Mouse (Mus musculus): ENCODE data around the gene Fbxo46. TPM values are rescaled to one million over a fixed set of nuclear protein-coding genes. Genes with fewer than 3 reads are reported as not detected.
A peak's percentile ranks its signal among the peaks of the same experiment; 100 is the strongest.

Fbxo46 gene
- polyA plus RNA-seq, 1 experiment = 1.7 TPM

- no peak overlapping the region for H3K4me3 ChIP-seq (ENCODE audit: insufficient read depth, low read depth, low read length)
- no peak overlapping the region for H3K27ac ChIP-seq (replicated peaks; ENCODE audit: low read depth, low read length)
- H3K4me1 ChIP-seq (ENCODE audit: control insufficient read depth, insufficient read depth, insufficient read length, low read length) = no peaks in the 10 kb centered on the region
These were observed 43.3 kb downstream of the Fbxo46 start for GRCm38 (mm10) chr7:19162928-19163327.

DNA sequence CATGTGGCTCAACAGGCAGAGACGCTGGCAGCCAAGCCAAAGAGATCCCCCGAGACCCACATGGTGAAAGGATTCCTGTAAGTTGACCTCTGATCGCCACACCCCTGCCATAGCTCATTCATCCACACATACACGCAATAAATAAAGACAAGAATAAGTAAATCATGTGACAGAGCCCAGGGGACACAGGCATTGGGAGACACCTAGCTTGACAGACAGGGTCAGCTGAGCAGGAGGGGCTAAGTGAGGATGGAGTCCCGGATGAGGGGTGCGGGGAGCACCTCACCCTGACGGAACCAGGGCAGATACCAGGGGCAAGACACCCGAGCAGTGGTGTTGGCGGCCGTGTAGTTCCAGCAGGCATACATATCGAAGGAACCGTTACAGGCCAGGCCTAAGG lies 44.1 kb downstream of the Fbxo46 start:
- no peaks in the 10 kb centered on the region for H3K4me1 ChIP-seq (ENCODE audit: control insufficient read depth, insufficient read depth, insufficient read length, low read length)
- no peak overlapping the region for H3K27ac ChIP-seq (replicated peaks; ENCODE audit: low read depth, low read length)
- H3K4me3 ChIP-seq (ENCODE audit: insufficient read depth, low read depth, low read length) = no peak overlapping the region

- no peaks in the 10 kb centered on the region for H3K4me1 ChIP-seq (ENCODE audit: control insufficient read depth, insufficient read depth, insufficient read length, low read length)
- no peak overlapping the region for H3K4me3 ChIP-seq (ENCODE audit: insufficient read depth, low read depth, low read length)
- no peak overlapping the region for H3K27ac ChIP-seq (replicated peaks; ENCODE audit: low read depth, low read length)
These were observed 44.5 kb downstream of the Fbxo46 start for GRCm38 (mm10) chr7:19164189-19164588.

- Histone ChIP-seq H3K4me3 (ENCODE audit: insufficient read depth, low read depth, low read length) (no peak overlapping the region), H3K4me1 (ENCODE audit: control insufficient read depth, insufficient read depth, insufficient read length, low read length) (no peaks in the 10 kb centered on the region), H3K27ac (replicated peaks; ENCODE audit: low read depth, low read length) (no peak overlapping the region)
These were observed 45.3 kb downstream of the Fbxo46 start for GRCm38 (mm10) chr7:19164978-19165377.

GRCm38 (mm10) chr7:19165656-19166423 lies 46.2 kb downstream of the Fbxo46 start, which contains the start of gene Gipr:
TSS of gene Gipr (minus strand) at chr7:19166127.
- Histone ChIP-seq H3K4me3 (ENCODE audit: insufficient read depth, low read depth, low read length) (no peak within 1 kb of the TSS), H3K27ac (replicated peaks; ENCODE audit: low read depth, low read length) (no peak within 1 kb of the TSS), H3K4me1 (ENCODE audit: control insufficient read depth, insufficient read depth, insufficient read length, low read length) (no peaks in the 10 kb centered on the region)

DNA sequence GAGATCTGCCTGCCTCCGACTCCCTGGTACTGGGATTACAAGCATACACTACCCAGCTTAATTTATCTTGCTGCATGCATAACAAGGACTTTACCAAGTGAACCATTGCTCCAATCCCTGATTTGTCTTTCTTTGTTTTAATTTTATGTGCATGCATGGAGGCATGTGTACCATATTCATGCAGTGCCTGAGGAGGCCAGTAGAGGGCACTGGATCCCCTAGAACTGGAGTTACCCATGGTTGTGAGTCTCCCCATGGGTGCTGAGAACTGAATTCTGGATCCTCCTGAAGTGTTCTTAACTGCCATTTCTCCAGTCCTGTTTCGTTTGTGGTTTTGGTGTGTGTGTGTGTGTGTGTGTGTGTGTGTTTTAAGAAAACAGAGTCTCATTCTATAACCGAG lies 47.3 kb downstream of the Fbxo46 start:
- no peak overlapping the region for H3K4me3 ChIP-seq (ENCODE audit: insufficient read depth, low read depth, low read length)
- no peak overlapping the region for H3K27ac ChIP-seq (replicated peaks; ENCODE audit: low read depth, low read length)

DNA sequence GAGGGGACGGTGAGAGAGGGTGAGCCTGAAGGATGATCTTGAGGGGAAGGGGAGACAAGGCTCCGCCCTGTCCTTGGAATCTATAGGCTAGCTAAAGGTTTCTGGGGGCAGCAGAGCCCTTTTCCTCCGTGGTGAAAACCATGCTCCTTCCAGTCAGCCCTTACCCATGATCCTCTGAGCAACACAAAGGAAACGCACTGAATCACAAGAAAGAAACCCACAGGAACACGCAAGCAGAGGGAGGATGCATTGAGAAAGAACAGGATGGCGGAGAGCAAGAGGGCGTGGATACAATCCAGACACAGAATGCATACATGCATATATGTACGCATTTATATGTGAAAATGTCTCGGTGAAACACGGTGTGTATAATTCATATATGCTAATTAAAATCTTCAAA lies 49.8 kb downstream of the Fbxo46 start:
- H3K4me1 ChIP-seq (ENCODE audit: control insufficient read depth, insufficient read depth, insufficient read length, low read length) = no peaks in the 10 kb centered on the region
- H3K4me3 ChIP-seq (ENCODE audit: insufficient read depth, low read depth, low read length) = no peak overlapping the region
- no peak overlapping the region for H3K27ac ChIP-seq (replicated peaks; ENCODE audit: low read depth, low read length)

More for the DNA sequence above, 47.3 kb downstream of the Fbxo46 start:
- H3K4me1 ChIP-seq (ENCODE audit: control insufficient read depth, insufficient read depth, insufficient read length, low read length) = no peaks in the 10 kb centered on the region

GRCm38 (mm10) chr7:19170142-19170541 lies 50.5 kb downstream of the Fbxo46 start:
- Histone ChIP-seq H3K4me1 (ENCODE audit: control insufficient read depth, insufficient read depth, insufficient read length, low read length) (no peaks in the 10 kb centered on the region), H3K4me3 (ENCODE audit: insufficient read depth, low read depth, low read length) (no peak overlapping the region), H3K27ac (replicated peaks; ENCODE audit: low read depth, low read length) (peak overlapping the region; percentile 14; the same call in 1 of the 2 replicates)

GRCm38 (mm10) chr7:19171831-19172230 lies 52.2 kb downstream of the Fbxo46 start:
- Histone ChIP-seq H3K4me1 (ENCODE audit: control insufficient read depth, insufficient read depth, insufficient read length, low read length) (no peaks in the 10 kb centered on the region), H3K27ac (replicated peaks; ENCODE audit: low read depth, low read length) (no peak overlapping the region), H3K4me3 (ENCODE audit: insufficient read depth, low read depth, low read length) (no peak overlapping the region)

DNA sequence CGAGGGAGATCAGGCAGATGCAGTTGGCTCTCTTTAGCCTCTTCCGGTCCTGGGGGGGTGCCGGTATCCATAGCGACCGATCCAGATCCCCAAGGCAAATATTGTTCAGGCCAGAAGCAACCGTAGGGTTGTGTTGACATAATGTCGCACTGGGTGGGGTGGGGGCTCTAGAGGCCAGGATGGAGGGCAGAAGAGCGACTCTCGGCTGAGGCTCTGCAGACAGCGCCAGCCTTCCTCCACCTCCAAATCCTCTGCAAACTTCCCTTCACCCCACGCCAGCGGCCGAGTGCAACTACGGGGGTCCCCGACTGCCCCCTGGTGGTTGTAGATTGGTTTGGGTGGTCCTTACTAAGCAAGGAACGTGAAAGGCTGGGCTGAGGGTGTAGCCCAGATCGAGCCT lies 53.2 kb downstream of the Fbxo46 start:
- 0 out of 2 replicates have a peak overlapping the region, but pooled peaks have one; percentile 34 for H3K4me3 ChIP-seq (ENCODE audit: insufficient read depth, low read depth, low read length)
- H3K27ac ChIP-seq (replicated peaks; ENCODE audit: low read depth, low read length) = no peak overlapping the region
- H3K4me1 ChIP-seq (ENCODE audit: control insufficient read depth, insufficient read depth, insufficient read length, low read length) = no peaks in the 10 kb centered on the region

DNA sequence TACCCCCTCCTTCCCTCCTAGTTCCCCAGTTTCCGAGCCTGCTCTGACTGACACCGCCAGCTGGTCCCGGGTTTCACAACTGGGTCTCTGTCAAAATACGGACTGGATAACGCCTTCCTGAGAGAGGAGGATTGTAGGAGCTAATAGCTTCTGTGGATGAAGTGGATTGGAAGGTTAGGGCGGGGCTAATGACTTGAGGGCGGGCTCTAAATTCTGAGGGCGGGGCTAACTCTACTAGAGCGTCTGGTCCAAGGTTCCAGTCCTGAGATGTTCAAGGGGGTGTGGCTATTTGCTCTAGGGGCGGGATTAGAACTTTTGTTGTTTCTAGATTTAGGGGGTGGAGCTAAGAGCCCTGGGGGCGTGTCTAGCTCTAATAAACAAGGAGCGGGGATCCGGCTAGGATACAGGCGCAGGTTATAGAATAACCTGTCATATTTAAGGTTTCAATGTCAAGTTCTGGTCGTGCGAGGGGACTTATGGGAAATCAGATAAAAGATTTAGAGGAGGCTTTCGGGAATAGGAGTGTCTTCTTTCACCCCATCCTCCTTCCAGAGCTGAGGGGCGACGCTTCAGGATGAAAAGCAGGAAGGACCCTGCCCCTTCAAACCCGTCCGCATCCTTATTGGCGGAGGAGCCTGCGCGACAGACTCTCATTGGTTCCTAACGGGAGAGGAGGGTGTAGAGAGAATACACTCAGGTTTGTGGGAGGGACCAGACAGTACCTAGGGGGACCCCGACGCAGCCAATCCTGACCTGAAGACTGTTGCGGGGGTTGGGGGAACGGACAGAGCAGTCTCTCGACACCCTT lies 56.3 kb downstream of the Fbxo46 start, which contains the start of gene Eml2:
TSS of gene Eml2 (plus strand) at position 714 of the 808 bp plus-strand sequence.
- Histone ChIP-seq H3K27ac (replicated peaks; ENCODE audit: low read depth, low read length) (no peak within 1 kb of the TSS), H3K4me1 (ENCODE audit: control insufficient read depth, insufficient read depth, insufficient read length, low read length) (peaks cover 3% of the 10 kb centered on the region; the same call in 1 of the 2 replicates), H3K4me3 (ENCODE audit: insufficient read depth, low read depth, low read length) (no peak within 1 kb of the TSS)

DNA sequence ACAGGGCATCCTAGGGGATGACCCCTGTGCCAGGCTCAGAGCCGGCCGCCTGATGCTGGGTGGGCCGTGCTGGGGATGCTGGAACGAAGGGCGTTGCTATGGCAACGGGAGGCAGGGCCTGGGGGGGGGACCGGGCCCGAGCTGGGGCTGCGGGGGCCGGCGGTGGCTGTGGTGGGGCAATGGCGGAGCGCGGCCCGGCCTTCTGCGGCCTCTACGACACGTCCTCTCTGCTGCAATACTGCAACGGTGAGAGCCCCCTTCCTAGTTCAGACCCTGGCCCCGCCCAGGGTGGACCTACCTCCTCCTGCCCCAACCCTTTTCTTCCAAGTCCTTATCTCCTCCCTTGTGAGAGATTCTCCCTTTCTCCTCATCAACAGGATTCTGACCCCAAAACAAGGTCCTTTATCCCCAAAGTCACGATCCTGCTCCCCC lies 56.9 kb downstream of the Fbxo46 start:
- Histone ChIP-seq H3K4me3 (ENCODE audit: insufficient read depth, low read depth, low read length) (no peak overlapping the region), H3K27ac (replicated peaks; ENCODE audit: low read depth, low read length) (no peak overlapping the region), H3K4me1 (ENCODE audit: control insufficient read depth, insufficient read depth, insufficient read length, low read length) (peaks cover 3% of the 10 kb centered on the region; the same call in 1 of the 2 replicates)

GRCm38 (mm10) chr7:19177216-19177615 lies 57.6 kb downstream of the Fbxo46 start:
- H3K27ac ChIP-seq (replicated peaks; ENCODE audit: low read depth, low read length) = no peak overlapping the region
- H3K4me1 ChIP-seq (ENCODE audit: control insufficient read depth, insufficient read depth, insufficient read length, low read length) = peaks cover 6% of the 10 kb centered on the region; the same call in 1 of the 2 replicates
- H3K4me3 ChIP-seq (ENCODE audit: insufficient read depth, low read depth, low read length) = no peak overlapping the region

DNA sequence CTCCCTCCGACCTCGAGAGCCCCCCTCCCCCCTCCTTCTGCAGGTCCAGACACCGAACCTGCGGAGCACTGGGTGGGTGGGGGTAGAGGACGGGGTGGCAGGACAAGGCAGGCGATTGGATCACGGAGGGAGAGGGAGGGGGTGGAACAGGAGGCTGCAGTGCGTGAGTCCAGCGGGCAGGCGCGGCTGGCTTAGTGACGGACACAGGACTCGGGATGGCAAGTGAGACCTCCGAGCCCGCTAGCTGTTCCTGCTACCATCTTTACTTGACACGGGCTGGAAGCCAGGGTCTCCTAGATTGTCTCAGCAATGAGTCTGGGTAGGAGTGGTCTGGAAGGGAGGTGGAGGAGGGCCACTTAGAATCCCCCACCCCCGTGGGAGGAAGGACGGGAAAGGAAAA lies 58.4 kb downstream of the Fbxo46 start:
- Histone ChIP-seq H3K27ac (replicated peaks; ENCODE audit: low read depth, low read length) (no peak overlapping the region), H3K4me3 (ENCODE audit: insufficient read depth, low read depth, low read length) (no peak overlapping the region), H3K4me1 (ENCODE audit: control insufficient read depth, insufficient read depth, insufficient read length, low read length) (peaks cover 6% of the 10 kb centered on the region; the same call in 1 of the 2 replicates)

DNA sequence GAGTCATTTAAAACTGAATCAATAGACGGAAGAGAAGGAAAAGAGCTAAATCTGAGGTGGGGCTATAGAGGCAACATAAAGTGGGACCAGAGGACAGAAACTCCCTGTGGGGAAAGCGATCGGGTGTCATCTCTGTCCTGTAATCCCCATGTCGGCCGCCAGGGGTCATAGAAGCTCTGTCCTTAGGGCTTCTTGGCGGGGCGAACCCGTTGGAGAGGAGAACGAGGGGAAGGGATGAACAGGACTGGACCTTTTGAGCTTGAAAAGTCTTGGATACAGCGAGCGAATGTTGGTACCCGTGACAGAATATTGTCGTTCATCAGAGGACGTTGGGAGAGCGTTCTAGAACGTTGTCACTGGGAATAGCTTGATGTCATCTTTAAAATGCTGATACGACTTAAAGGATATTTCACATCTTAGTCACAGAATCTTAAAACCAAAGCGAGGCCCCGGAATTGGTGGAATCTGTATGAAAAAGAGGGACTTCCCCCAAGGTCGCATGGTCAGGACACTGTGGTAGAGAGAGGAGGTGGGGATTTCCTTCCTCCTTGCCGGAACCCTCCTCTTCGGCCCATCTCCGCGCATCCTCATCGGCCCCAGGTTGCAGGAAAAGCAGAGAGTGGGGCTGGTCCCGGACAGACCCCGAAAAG lies 58.9 kb downstream of the Fbxo46 start:
- Histone ChIP-seq H3K27ac (replicated peaks; ENCODE audit: low read depth, low read length) (no peak overlapping the region), H3K4me3 (ENCODE audit: insufficient read depth, low read depth, low read length) (peak overlapping the region; percentile 22; the same call in 1 of the 2 replicates), H3K4me1 (ENCODE audit: control insufficient read depth, insufficient read depth, insufficient read length, low read length) (peaks cover 6% of the 10 kb centered on the region; the same call in 1 of the 2 replicates)

All from brown adipose tissue, adult 24 weeks (tissue).